Mouse (Mus musculus): Measurements from ENCODE around the gene Ifna1.
A peak's percentile ranks its signal among the peaks of the same experiment; 100 is the strongest.
"Not testable (repeated sequence)": the region's sequence is repeated elsewhere in the genome, so short reads cannot be mapped to it uniquely, and the experiment has no call there.

Gene Ifna1

DNA sequence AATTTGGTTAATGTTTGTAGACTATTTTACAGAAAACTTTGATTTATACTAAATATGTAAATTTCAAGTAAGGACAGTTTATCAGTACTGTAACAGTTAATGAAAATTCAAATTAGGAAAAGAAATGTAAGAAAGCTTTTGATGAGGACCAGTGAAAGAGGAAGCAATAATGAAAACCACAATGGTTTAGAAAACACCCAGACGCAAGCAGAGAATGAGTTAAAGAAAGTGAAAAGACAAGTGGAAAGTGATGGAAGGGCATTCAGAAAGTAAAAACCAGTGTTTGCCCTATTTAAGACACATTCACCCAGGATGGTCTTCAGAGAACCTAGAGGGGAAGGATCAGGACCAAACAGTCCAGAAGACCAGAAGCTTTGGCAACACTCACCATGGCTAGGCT lies at the start of gene Ifna1:
Gene Ifna1 (plus strand): TSS at position 390 of the 400 bp plus-strand sequence.
- no peak for DNase-seq

DNA sequence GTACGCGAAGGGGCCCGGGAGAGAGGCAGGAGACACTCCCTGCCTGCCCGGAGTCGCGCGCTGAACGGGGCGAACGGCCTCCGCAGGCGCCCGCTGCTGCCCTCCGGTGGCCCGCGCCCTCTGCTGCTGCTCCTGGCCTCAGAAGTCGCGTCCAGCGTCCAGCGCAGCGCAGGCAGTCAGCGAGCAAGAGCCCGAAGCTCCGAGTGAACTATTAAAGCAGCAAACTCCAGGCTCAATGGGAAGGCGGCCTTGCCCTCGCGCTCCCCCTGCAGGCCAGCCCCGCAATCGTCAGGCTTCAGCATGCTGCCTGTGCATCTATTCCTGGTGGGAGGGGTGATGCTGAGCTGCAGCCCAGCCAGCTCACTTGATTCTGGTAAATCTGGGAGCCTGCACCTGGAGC lies 46.9 kb upstream of the Ifna1 start, which contains the start of gene Gm13287:
Gene Gm13287 (plus strand): TSS at position 301 of the 400 bp plus-strand sequence.
- DNase-seq = not testable (repeated sequence)

DNA sequence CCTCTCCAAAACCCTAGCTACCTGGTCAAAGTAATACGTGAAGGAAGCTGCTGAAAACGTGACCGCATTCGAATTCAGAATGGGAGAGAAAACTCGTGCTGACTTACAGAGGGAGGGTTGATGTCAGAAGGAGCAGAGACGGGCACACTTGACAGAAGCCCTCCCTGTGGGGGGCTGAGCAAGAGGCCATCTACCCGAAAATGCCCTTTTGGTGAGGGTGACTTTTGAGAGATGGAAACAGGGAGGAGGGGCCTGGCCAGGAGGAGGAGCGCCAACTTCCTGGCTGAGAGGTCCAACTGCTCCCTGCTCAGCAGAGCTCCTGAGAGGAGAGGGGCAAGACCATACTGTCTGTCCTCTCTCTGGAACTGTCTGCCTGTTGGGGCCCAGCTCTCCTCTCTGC lies 44.7 kb upstream of the Ifna1 start, which contains the start of gene Gm13288:
Gene Gm13288 (plus strand): TSS at position 301 of the 400 bp plus-strand sequence.
- DNase-seq = not testable (repeated sequence)

DNA sequence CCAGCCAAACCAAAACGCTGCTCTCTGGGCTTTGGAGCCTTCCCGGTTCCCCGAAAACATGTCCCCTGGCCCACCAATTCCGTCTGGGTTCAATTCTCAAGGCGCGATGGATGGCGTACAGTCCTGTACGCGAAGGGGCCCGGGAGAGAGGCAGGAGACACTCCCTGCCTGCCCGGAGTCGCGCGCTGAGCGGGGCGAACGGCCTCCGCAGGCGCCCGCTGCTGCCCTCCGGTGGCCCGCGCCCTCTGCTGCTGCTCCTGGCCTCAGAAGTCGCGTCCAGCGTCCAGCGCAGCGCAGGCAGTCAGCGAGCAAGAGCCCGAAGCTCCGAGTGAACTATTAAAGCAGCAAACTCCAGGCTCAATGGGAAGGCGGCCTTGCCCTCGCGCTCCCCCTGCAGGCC lies 44.1 kb upstream of the Ifna1 start:
- DNase-seq = peak in 1 of 2 experiments; percentile 16

DNA sequence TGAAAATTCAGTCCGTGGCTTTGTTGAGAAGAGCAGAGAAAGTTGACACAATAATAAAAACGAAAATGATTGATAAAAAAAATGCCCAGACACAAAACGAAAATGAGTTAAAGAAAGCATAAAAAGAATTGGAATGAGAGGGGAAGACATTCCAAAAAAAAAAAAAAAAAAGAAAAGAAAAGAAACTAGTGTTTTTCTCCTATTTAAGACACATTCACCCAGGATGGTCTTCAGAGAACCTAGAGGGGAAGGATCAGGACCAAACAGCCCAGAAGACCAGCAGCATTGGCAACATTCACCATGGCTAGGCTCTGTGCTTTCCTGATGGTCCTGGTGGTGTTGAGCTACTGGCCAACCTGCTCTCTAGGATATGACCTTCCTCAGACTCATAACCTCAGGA lies 34.0 kb upstream of the Ifna1 start, which contains the start of gene Ifna7:
Gene Ifna7 (plus strand): TSS at position 301 of the 400 bp plus-strand sequence.
- DNase-seq = no peak

DNA sequence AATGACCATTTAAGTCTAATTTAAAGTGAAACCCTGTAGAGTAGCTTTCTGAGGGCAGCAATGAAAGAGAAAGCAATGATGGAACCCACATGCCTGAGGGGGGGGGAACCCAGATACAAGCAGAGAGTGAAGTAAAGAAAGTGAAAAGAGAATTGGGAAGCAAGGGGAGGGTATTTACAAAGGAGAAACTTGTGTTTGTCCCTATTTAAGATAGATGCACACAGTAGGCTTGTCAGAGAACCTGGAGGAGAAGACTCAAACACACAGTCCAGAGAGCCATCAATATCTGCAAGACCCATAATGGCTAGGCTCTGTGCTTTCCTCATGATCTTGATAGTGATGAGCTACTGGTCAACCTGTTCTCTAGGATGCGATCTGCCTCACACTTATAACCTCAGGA lies 30.2 kb upstream of the Ifna1 start, which contains the start of gene Ifna11:
Gene Ifna11 (plus strand): TSS at position 301 of the 400 bp plus-strand sequence.
- no peak for DNase-seq

DNA sequence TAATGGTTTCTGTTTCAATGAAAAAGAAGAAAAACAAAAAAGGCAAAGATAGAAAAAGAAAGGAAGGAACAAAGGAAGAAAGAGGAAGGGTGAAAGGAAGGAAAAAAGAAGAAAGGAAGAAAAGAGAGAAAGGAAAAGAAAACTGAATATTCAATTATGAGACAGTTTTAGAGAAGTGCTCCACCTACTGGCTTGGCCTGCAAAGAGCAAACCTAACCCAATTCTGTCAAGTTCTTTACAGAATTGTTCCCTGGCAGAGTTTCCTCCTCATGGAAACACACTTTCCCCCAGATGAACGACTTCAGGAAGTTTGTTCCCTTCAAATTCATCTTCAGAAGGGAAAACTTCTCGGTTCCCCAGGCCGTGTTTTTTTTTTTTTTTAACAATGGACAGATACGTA lies 26.9 kb upstream of the Ifna1 start:
- DNase-seq = peak in 1 of 2 experiments; percentile 21

DNA sequence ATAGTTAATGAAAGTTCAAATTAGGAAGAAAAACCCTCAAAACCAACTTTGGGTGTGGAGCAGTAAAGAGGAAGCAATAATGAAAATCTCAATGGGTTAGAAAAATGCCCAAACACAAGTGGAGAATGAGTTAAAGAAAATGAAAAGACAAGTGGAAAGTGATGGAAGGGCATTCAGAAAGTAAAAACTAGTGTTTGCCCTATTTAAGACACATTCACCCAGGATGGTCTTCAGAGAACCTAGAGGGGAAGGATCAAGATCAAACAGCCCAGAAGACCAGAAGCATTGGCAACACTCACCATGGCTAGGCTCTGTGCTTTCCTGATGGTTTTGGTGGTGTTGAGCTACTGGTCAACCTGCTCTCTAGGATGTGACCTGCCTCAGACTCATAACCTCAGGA lies 22.8 kb upstream of the Ifna1 start, which contains the start of gene Ifna6:
Gene Ifna6 (plus strand): TSS at position 301 of the 400 bp plus-strand sequence.
- not testable (repeated sequence) for DNase-seq

DNA sequence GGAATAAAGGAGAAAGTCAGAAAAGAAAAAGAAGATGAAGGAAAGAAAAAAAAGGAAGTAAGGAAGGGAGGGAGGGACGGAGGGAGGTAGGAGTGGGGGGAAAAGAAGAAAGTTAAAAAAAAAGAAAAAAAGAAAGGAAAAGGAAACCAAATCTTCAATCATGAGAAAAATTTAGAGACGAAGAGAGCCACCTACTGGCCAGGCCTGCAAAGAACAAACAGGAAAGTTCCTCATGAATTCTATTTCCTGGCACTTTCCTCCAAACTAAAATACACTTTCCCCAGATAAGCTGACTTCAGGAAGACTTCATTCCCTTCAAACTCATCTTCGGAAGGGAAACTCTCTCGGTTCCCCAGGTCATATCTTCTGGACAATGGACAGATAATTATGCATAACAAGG lies 19.4 kb upstream of the Ifna1 start:
- DNase-seq = peak in 1 of 2 experiments; percentile 41

DNA sequence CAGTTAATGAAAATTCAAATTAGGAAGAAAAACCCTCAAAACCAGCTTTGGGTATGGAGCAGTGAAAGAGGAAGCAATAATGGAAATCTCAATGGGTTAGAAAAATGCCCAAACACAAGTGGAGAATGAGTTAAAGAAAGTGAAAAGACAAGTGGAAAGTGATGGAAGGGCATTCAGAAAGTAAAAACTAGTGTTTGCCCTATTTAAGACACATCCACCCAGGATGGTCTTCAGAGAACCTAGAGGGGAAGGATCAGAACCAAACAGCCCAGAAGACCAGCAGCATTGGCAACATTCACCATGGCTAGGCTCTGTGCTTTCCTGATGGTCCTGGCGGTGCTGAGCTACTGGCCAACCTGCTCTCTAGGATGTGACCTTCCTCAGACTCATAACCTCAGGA lies 14.7 kb upstream of the Ifna1 start, which contains the start of gene Ifna5:
Gene Ifna5 (plus strand): TSS at position 301 of the 400 bp plus-strand sequence.
- not testable (repeated sequence) for DNase-seq

DNA sequence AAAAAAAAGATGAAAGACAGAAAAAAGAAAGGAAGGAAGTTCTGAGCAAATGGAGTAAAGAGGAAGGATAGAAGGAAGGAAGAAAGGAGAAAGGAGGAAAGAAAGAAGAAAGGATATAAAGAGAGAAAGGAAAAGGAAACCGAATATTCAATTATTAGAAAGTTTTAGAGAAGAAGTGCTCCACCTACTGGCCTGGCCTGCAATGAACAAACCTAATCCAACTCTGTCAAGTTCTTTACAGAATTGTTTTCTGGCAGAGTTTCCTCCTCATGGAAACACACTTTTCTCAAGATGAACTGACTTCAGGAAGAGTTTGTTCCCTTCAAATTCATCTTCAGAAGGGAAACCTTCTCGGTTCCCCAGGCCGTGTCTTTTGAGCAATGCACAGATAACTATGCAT lies 11.1 kb upstream of the Ifna1 start:
- DNase-seq = peak in 1 of 2 experiments; percentile 22

DNA sequence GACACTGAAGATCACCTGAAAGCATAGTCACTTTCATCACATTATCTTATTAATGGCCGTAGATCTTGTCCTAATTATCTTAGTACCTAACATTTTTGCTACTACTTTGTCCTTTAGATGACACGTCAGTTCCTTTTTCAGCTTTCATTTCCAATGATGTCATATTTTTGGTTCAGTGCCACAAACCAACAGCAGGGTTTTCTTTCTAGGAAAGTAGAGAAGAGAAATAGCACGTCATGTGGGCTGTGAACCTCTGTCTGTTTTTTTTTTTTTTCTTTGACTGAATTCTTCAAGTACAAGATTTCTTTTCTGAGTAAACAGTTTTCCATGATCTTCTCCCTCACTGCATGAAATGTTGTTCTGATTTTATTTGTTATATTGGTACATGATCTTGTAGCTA lies 9.8 kb upstream of the Ifna1 start:
- no peak for DNase-seq

DNA sequence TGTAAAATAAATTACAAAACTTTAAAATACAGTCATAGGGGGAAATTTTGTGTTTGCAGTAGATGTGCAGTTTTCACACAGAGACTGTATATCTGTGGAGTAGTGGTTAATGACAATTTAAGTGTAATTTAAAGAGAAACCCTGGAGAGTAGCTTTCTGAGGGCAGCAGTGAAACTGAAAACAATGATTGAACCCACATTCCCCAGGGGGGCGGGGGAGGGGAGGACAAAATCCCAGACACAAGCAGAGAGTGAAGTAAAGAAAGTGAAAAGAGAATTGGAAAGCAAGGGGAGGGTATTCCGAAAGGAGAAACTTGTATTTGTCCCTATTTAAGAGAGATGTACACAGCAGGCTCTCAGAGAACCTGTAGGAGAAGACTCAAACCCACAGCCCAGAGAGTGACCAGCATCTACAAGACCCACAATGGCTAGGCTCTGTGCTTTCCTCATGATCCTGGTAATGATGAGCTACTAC lies 8.4 kb upstream of the Ifna1 start, which contains the start of gene Ifna4:
Gene Ifna4 (plus strand): TSS at position 424 of the 474 bp plus-strand sequence.
- no peak for DNase-seq

DNA sequence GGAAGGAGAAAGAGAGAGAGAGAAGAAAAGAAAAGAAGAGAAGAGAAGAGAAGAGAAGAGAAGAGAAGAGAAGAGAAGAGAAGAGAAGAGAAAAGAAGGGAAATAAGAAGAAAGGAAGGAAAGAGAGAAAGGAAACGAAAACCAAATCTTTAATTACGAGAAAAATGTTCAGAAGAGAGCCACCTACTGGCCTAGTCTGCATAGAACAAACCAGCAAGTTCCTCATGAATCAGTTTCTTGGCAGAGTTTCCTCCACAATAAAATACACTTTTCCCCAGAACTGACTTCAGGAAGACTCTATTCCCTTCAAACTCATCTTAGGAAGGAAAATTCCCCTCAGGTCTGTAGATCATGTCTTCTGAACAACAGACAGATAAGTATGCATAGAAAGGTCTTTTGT lies 4.6 kb upstream of the Ifna1 start:
- DNase-seq = no peak

DNA sequence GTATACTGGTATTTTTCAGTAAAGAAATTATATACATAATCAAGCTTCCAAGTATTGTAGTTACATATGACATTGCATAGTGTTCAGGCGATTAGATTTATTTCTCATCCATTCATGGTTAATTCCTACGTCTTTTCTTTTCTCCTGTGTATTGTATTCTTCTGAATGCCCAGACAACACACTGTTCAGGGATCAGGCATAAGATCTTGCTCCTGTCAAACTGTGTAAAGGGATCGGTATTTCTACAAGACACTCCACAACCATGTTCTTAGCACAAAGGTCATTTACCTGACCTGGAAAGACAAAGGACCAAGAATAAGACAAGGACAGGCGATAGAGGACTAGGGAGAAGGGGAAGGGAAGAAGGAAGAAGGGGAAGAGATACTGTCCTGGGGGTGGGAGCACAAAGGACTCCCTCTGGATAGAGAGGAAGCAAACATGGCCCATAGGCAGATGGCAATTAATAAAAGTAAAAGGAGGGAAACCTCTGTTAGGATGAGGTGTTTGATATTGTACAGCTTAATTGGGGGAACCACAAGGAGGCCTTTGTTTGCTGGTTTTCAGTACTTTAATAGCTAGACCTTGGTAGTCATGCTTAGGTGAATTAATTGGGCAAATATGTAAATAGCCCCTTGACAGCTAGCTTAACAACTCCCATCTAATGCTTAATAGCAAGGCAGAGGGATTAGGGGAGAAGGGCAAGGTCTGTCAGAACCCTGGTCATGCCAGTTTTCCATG lies 1.3 kb downstream of the Ifna1 start:
- DNase-seq = no peak

DNA sequence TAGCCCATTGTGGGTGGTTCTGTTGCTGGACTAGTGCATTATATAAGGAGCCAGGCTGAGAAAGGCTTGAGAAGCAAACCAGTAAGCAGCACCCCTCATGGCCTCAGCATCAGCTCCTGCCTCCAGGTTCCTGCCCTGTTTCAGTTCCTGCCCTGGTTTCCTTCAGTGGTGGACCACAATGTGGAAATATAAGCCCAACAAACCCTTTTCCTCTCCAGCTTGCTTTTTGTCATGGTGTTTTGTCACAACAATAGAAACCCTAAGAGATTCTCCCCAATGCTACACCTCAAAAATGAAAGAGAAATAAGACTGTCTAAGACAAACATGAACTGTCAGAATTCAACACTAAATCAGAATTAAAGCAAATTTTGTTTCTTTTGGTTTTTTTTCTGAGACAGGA lies 9.3 kb downstream of the Ifna1 start:
- no peak for DNase-seq

DNA sequence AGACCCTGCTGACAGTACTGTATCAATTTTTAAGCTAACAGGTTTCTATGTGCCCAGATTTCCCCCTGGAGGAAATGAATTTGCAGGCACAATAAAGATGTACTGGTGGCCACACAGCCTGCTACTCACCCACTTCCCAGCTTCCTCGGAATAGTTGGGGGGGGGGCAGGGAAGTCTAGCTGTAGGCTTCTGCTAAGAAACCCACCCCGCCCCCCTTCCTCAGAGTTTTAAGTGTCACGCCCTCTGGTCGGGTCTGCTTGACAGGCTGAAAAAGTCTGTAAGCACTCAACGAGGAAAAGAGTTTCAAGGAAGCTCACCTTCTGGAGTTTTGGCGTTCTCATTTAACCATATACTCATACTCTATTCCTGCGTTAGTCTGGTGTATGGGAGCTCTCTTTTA lies 13.4 kb downstream of the Ifna1 start:
- no peak for DNase-seq

DNA sequence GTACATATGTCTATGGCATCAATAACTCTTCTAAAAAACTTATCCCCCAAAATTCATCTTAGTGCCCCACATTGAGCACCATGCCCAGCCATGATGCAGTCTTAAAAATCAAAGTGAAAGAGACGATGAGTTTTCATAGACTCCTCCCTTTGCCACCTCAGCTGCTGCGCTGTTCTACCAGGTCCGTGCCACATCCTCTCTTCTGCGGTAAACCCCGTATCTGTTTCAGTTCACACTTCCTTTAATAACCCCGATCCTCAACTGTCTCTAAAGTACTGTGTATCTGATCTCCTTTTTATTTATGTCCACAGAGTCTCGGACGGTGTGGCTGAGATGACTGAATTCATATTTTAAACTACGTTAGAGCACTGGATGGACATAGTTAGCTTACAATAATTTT lies 14.7 kb downstream of the Ifna1 start:
- DNase-seq = peak; percentile 38 to 47

DNA sequence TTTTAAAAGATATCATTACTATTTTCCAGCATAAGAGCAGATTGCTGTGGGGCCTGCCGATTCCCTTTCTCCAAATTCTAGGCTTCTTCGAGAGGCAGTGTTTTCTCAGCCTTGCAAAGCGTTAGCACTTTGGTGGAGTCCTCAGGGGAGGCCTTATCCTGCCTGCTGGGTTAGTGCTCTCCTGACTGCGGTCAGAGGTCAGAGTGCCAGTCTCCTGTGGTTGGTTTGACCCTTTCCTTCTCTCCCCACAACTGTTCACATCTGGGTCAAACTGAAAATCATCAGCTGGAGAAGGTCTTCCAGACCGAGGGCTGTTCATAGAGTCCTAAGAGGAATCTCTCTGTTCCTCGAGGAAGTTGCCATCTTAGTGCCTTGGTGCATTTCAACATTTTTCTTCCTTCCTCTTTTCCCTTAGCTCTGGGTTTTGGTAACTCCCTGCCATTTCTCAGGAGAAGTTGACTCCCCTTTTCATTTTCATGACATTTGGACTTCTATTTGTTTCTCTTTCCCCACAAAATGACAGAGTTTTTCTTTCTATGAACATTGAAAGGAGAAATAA lies 15.2 kb downstream of the Ifna1 start:
- peak in 1 of 2 experiments; percentile 16 for DNase-seq

DNA sequence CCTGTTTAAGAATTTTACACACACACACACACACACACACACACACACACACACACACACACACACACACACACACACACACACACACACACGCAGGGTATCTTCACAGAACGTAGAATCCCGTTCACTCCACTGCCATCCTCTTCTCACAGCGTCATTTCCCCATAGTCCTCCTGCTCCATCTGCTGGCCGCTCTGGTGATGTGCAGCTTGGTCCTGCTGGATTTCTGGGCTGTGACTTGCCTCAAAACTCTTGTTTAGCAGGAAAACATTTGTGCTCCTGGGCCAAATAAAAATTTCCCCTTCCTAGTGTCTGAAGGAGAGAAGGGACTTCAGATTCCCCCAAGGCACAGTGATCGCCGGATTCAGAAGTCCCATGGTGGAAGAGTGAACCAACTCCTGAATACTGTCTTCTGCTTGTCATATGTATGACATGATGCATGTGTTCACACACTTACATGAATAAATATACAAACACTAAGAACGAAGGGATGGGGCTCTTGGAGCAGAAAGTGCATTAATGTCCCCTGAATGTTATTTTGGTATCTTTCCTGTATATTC lies 17.6 kb downstream of the Ifna1 start:
- peak; percentile 62 to 83 for DNase-seq

DNA sequence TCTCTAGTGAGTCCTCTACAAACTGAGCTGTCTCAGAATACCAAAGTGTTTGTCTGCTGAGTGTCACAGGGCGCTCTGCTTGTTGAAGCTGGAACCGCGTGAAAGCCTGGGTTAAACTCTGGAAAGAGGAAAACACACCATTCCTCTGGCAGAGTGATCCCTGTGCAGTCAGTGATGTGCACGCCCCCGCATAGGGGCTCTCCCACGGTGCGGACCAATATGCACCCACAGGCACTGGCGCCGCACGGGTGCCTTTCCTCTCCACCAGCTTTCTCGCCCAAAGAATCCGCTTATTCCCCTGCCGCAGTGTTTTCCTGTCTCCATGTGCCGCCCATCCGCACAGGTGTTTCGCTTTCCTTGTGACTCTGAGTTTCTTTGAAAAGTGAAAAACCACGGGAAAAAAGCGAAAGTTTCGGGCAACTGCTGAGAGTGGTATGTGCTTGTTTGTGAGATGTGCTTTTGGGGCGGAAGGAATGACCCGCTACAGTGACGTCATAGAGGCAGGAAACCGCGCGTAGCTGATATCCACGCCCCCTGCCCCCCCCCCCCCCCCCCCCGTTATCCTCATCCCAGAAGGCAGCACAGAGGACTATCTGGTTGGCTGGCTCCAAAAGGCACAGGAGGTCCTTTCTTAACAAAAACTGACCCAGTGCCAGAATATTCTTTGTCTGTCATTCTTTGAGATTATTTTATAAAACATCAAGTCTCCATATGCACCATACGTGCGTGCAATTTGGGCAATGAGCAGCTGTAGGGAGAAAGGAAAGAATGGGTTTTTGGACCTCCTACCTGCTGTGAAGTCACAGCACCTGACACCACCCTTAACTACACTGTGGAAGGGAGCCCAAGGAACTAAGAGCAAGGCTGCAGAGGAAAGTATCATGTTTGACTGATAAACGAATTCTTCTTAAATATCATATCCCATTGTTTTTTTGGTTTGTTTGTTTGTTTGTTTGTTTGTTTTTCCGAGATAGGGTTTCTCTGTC lies 18.3 kb downstream of the Ifna1 start:
- DNase-seq = peak; percentile 22 to 43

DNA sequence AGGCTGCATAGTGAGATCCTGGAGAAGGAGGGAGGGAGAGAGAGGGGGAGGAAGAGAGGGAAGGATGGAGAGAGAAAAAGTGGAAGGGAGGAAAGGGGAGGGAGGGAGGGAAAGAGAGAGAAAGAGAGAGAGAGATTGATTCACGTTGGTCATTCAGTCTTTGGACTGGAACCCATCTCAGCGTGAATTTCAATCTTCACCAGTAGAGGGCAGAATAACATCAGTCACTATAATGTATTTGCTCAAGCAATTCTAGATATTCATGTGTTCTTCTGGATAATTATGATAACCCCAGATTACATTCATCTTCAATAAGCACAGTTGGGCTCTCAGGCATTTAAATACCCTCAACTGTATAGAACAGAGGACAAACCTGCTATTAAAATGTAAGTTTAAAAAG lies 22.8 kb downstream of the Ifna1 start:
- no peak for DNase-seq

Data from spleen, adult 18-20 months (tissue).